Mouse (Mus musculus): ENCODE measurements around the gene Glce. TPM values are rescaled to one million over a fixed set of nuclear protein-coding genes. Genes with fewer than 3 reads are reported as not detected.

The Glce gene
- polyA plus RNA-seq, 1 experiment from 2014 or later: 17.7 TPM

- WGBS: 69% methylated on average over 7 of the region's 7 CpGs
- no peak for ATAC-seq (ENCODE audit: low FRiP score)
- no peak overlapping the region for H3K27ac ChIP-seq
These were observed 100.8 kb downstream of the Glce start for GRCm38 (mm10) chr9:62021583-62022120.

GRCm38 (mm10) chr9:62020259-62020658, 102.2 kb downstream of the Glce start:
- Histone ChIP-seq H3K27me3 (peaks cover 20% of the 10 kb centered on the region), H3K9ac (no peak overlapping the region), H3K9me3 (no peaks in the 10 kb centered on the region), H3K4me2 (no peak overlapping the region), H3K4me3 (no peak overlapping the region), H3K36me3 (no peaks in the 10 kb centered on the region), H3K27ac (no peak overlapping the region), H3K4me1 (replicated peaks) (no peaks in the 10 kb centered on the region)
- no peak for ATAC-seq (ENCODE audit: low FRiP score)
- 88% methylated on average over 7 of the region's 7 CpGs for WGBS

More at GRCm38 (mm10) chr9:62021583-62022120, 100.8 kb downstream of the Glce start:
- no peak overlapping the region for H3K9ac ChIP-seq
- no peaks in the 10 kb centered on the region for H3K36me3 ChIP-seq
- H3K4me3 ChIP-seq: no peak overlapping the region
- peaks cover 33% of the 10 kb centered on the region for H3K27me3 ChIP-seq
- no peak overlapping the region for H3K4me2 ChIP-seq
- no peaks in the 10 kb centered on the region for H3K9me3 ChIP-seq
- peaks cover 6% of the 10 kb centered on the region for H3K4me1 ChIP-seq (replicated peaks)

DNA sequence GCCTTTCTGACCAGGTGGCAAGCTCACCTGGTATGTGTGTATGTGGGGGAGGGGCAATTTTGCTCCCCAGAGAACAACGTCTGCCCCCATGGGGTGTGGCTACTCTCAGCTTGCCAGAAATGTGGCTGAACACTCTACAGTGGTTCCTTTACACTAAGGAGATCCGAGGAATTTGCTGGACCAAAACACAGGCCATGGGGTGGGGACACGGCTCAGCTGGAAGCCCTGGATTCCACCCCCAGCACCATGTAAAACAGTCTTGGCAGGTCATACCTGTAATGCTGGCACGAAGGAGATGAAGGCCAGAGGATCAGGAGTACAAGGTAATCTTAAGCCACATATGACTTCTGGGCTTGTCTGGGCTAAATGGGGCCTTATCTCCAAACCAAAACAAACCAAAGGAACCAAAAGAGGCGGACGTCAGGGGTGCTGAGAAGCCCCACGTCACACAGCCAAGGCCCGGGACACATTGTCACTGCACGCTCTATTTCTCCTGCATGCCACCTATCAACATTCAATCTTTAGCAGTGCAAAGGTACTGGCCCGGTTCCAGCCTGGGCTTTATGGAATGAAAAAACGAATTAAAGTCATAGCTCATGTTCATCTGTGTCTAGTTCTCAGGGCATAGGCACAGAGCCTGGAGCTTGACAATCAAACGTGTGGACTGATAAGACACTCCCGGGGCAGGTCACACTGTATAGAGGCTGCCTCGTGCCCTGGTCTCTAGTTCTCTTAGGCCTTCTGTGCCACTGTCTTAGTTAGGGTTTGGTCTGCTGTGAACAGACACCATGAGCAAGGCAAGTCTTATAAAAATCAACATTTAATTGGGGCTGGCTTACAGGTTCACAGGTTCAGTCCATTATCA, 104.0 kb downstream of the Glce start:
- ATAC-seq (ENCODE audit: low FRiP score): no peak
- WGBS: 84% methylated on average over 14 of the region's 14 CpGs

GRCm38 (mm10) chr9:62017329-62017728, 105.1 kb downstream of the Glce start:
- Histone ChIP-seq H3K9ac (no peak overlapping the region), H3K4me1 (replicated peaks) (no peaks in the 10 kb centered on the region)

More for the DNA sequence above, 104.0 kb downstream of the Glce start:
- H3K27ac ChIP-seq: no peak overlapping the region
- H3K9me3 ChIP-seq: no peaks in the 10 kb centered on the region
- H3K4me1 ChIP-seq (replicated peaks): no peaks in the 10 kb centered on the region
- no peak overlapping the region for H3K4me2 ChIP-seq
- H3K36me3 ChIP-seq: no peaks in the 10 kb centered on the region
- H3K27me3 ChIP-seq: 0 out of 2 replicates have a peak, but pooled peaks cover 5% of the 10 kb centered on the region
- no peak overlapping the region for H3K9ac ChIP-seq
- H3K4me3 ChIP-seq: no peak overlapping the region

DNA sequence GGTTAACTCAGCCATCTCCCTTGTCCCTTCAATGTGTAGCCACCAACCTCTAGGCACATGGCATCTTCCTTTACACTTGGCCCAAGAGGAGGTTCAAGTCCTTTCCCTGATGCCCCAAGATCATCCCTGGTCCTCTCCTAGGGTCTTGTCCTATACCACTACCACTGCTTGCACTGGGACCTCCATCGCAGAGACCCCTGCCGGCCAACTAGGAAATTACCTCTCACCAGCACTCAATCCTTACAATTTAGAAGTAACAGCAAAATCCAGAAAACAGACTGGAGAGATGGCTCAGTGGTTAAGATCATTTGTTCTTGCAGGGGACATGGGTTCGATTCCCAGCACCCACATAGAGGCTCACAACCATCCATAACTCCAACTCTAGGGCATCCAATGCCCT, 107.0 kb downstream of the Glce start:
- Histone ChIP-seq H3K36me3 (no peaks in the 10 kb centered on the region), H3K27ac (no peak overlapping the region), H3K4me3 (no peak overlapping the region), H3K9me3 (no peaks in the 10 kb centered on the region), H3K9ac (no peak overlapping the region), H3K4me1 (replicated peaks) (no peaks in the 10 kb centered on the region), H3K4me2 (no peak overlapping the region), H3K27me3 (no peaks in the 10 kb centered on the region)
- WGBS: 61% methylated on average over 3 of the region's 3 CpGs
- ATAC-seq (ENCODE audit: low FRiP score): no peak

More at GRCm38 (mm10) chr9:62017329-62017728, 105.1 kb downstream of the Glce start:
- no peak overlapping the region for H3K27ac ChIP-seq
- H3K4me3 ChIP-seq: no peak overlapping the region
- no peak for ATAC-seq (ENCODE audit: low FRiP score)
- no peaks in the 10 kb centered on the region for H3K36me3 ChIP-seq
- no peaks in the 10 kb centered on the region for H3K27me3 ChIP-seq
- no peak overlapping the region for H3K4me2 ChIP-seq
- 86% methylated on average over 6 of the region's 6 CpGs for WGBS
- no peaks in the 10 kb centered on the region for H3K9me3 ChIP-seq

GRCm38 (mm10) chr9:62013316-62014097, 108.9 kb downstream of the Glce start:
- H3K36me3 ChIP-seq: no peaks in the 10 kb centered on the region
- H3K4me3 ChIP-seq: no peak overlapping the region
- H3K4me1 ChIP-seq (replicated peaks): no peaks in the 10 kb centered on the region
- H3K4me2 ChIP-seq: no peak overlapping the region
- no peaks in the 10 kb centered on the region for H3K27me3 ChIP-seq
- H3K27ac ChIP-seq: no peak overlapping the region
- 77% methylated on average over 12 of the region's 12 CpGs for WGBS
- H3K9me3 ChIP-seq: no peaks in the 10 kb centered on the region
- no peak overlapping the region for H3K9ac ChIP-seq
- ATAC-seq (ENCODE audit: low FRiP score): no peak

DNA sequence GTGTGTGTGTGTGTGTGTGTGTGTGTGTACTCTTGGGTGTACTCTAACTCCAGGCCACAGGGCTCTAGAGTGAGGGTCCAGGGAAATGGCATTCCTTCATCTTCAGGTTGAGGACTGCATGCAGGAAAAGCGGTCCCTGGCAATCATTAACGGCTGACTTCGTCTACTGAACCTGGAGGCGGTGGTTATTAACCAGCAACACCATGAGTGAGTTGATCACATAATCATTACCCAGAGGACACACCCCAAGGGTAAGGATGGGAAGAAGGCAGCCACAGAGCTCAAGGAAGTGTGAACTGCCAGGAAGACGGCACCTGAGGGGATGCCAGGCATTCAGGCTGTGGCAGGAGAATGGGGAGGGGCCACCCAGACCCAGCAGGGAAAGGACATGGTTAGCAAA, 114.1 kb downstream of the Glce start:
- Histone ChIP-seq H3K4me2 (no peak overlapping the region), H3K4me1 (replicated peaks) (peaks cover 8% of the 10 kb centered on the region), H3K36me3 (no peaks in the 10 kb centered on the region), H3K27ac (no peak overlapping the region), H3K9me3 (no peaks in the 10 kb centered on the region), H3K27me3 (0 out of 2 replicates have a peak, but pooled peaks cover 2% of the 10 kb centered on the region), H3K9ac (no peak overlapping the region), H3K4me3 (no peak overlapping the region)
- WGBS: 69% methylated on average over 5 of the region's 5 CpGs
- no peak for ATAC-seq (ENCODE audit: low FRiP score)

Small RNA genes within 50 kb of the gene (microRNA-seq; reads per million reads assigned to microRNA genes)
- not detected for gene Mir5133

Other genes with a start within 250 kb of the Glce start
- 917 and 923 TPM in 2 replicates for gene Rplp1, start 208.1 kb downstream of the Glce start, polyA plus RNA-seq (2015; fragmentation: Nextera tagmentation; extraction: Ambion mirVana)
- 18.6 and 22.2 TPM in 2 replicates for gene Kif23, start 175.9 kb downstream of the Glce start, polyA plus RNA-seq (2015; fragmentation: Nextera tagmentation; extraction: Ambion mirVana)
- 0.36 and 0.38 TPM in 2 replicates for gene Paqr5, start 95.8 kb downstream of the Glce start, polyA plus RNA-seq (2015; fragmentation: Nextera tagmentation; extraction: Ambion mirVana)
- not detected in 2 replicates for gene Spesp1, start 159.6 kb upstream of the Glce start, polyA plus RNA-seq (2015; fragmentation: Nextera tagmentation; extraction: Ambion mirVana)
- 149 and 172 TPM in 2 replicates for gene Anp32a, start 218.6 kb upstream of the Glce start, polyA plus RNA-seq (2015; fragmentation: Nextera tagmentation; extraction: Ambion mirVana)